Mouse (Mus musculus): Measurements from ENCODE around the gene Pde4d. TPM values are rescaled to one million over a fixed set of nuclear protein-coding genes. Genes with fewer than 3 reads are reported as not detected.

Gene Pde4d
- polyA plus RNA-seq, 1 experiment = 33.8 TPM

DNA sequence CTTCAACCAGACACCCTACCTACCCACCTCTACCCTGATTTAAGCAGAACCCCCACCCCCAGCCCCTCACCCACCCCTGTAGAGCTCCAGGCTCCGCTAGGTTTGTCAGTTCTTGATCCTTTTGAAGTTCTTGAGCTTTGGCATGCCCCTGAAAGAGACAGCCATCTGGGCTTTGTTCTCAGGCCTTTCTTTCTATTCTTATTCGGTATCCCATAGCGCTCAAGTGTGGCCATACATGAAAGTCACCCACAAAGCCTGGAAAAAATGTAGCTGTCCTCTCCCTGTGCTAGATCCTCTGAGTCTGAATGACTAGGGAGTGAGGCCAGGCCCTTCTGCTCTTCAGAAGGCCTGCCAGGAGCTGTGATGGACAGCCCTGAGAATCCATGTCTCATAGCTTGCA is 957.6 kb downstream of the Pde4d start:
- Histone ChIP-seq H3K4me3 (replicated peaks; ENCODE audit: insufficient read depth, low read depth, low read length) (no peak overlapping the region), H3K27me3 (ENCODE audit: control insufficient read depth, insufficient read depth, low read length) (no peaks in the 10 kb centered on the region), H3K4me1 (ENCODE audit: control insufficient read depth, insufficient read depth, low read length) (peaks cover 4% of the 10 kb centered on the region; the same call in 1 of the 2 replicates), H3K27ac (ENCODE audit: insufficient read depth, low read length) (no peak overlapping the region)
- no peak for TF ChIP-seq POLR2A (IDR thresholded peaks at IDR 0.05; ENCODE audit: borderline replicate concordance, insufficient read depth, low read length)
- TF ChIP-seq CTCF (IDR thresholded peaks at IDR 0.05; ENCODE audit: borderline replicate concordance, insufficient read depth, low read depth, low read length) = no peak
- peak in 1 of 2 experiments; percentile 40 for DNase-seq
- 55% methylated on average over 3 of the region's 3 CpGs for WGBS

DNA sequence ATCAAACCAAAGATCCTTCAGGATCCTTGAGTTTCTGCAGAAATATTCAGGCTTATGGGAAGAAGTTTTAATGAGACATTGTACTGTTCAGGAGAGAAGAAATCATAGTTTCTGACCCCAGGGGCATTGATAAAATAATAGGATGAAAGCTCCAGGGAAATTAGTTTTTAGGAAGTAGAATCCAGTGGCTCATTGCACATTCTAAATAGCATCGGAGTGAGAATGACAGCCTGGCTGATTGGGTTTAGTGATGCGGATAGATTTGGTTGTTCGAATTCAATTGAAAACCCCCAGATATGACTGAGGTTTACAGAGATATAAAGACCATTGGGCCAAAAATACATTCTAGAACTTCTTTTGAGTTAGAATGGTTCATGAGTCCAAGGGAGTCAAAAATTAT is 970.7 kb downstream of the Pde4d start:
- no peak for TF ChIP-seq CTCF (IDR thresholded peaks at IDR 0.05; ENCODE audit: borderline replicate concordance, insufficient read depth, low read depth, low read length)
- TF ChIP-seq POLR2A (IDR thresholded peaks at IDR 0.05; ENCODE audit: borderline replicate concordance, insufficient read depth, low read length) = no peak
- Histone ChIP-seq H3K27me3 (ENCODE audit: control insufficient read depth, insufficient read depth, low read length) (no peaks in the 10 kb centered on the region), H3K4me3 (replicated peaks; ENCODE audit: insufficient read depth, low read depth, low read length) (no peak overlapping the region), H3K4me1 (ENCODE audit: control insufficient read depth, insufficient read depth, low read length) (no peaks in the 10 kb centered on the region; the same call in 1 of the 2 replicates), H3K27ac (ENCODE audit: insufficient read depth, low read length) (no peak overlapping the region)
- no peak for DNase-seq
- 44% methylated on average over 3 of the region's 3 CpGs for WGBS

DNA sequence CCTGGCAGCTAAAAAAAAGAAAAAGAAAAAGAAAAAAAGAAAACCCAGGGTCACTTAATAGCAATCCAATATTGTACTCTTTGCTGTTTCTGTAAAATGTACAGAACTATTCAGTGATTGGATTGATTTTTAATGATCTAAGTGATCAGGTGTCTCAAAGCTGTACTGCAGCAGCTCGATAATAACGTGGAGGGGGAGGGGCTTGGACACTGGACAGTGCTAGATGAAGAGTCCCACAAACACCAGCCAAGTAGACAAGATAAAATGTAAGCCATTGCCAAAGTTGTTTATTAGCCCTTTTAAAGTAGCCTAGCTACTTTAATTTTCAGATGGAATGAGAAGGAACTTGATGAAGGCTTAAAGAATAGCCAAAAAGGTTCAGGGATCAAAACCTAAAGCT is 975.2 kb downstream of the Pde4d start:
- no peak for TF ChIP-seq POLR2A (IDR thresholded peaks at IDR 0.05; ENCODE audit: borderline replicate concordance, insufficient read depth, low read length)
- TF ChIP-seq CTCF (IDR thresholded peaks at IDR 0.05; ENCODE audit: borderline replicate concordance, insufficient read depth, low read depth, low read length) = no peak
- Histone ChIP-seq H3K4me1 (ENCODE audit: control insufficient read depth, insufficient read depth, low read length) (peaks cover 5% of the 10 kb centered on the region; the same call in 1 of the 2 replicates), H3K27me3 (ENCODE audit: control insufficient read depth, insufficient read depth, low read length) (no peaks in the 10 kb centered on the region), H3K4me3 (replicated peaks; ENCODE audit: insufficient read depth, low read depth, low read length) (no peak overlapping the region), H3K27ac (ENCODE audit: insufficient read depth, low read length) (no peak overlapping the region)
- 34% methylated on average over 2 of the region's 2 CpGs for WGBS
- DNase-seq = no peak

DNA sequence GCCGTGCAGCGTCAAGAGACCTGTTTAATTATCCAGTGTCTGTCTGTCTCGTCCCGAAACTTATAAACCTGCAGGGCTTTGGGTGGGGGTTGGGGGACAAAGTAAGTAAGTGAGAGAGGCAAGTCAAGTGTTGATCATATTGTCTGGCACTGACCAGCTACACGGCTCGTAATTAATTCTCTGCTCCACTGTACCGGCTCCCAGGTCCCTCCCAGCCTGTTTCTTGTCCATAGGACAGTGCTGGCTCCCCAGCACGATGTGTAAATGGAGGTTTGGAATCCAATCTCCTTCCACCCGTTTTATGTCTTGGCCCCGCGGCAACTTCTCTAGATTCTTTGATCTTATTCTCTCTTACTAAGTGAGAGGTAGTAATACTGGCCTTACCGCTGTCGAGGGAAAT is 975.8 kb downstream of the Pde4d start:
- Histone ChIP-seq H3K27me3 (ENCODE audit: control insufficient read depth, insufficient read depth, low read length) (no peaks in the 10 kb centered on the region), H3K4me3 (replicated peaks; ENCODE audit: insufficient read depth, low read depth, low read length) (no peak overlapping the region), H3K27ac (ENCODE audit: insufficient read depth, low read length) (no peak overlapping the region), H3K4me1 (ENCODE audit: control insufficient read depth, insufficient read depth, low read length) (peaks cover 5% of the 10 kb centered on the region; the same call in 1 of the 2 replicates)
- 82% methylated on average over 13 of the region's 13 CpGs for WGBS
- DNase-seq = no peak
- no peak for TF ChIP-seq POLR2A (IDR thresholded peaks at IDR 0.05; ENCODE audit: borderline replicate concordance, insufficient read depth, low read length)
- no peak for TF ChIP-seq CTCF (IDR thresholded peaks at IDR 0.05; ENCODE audit: borderline replicate concordance, insufficient read depth, low read depth, low read length)

DNA sequence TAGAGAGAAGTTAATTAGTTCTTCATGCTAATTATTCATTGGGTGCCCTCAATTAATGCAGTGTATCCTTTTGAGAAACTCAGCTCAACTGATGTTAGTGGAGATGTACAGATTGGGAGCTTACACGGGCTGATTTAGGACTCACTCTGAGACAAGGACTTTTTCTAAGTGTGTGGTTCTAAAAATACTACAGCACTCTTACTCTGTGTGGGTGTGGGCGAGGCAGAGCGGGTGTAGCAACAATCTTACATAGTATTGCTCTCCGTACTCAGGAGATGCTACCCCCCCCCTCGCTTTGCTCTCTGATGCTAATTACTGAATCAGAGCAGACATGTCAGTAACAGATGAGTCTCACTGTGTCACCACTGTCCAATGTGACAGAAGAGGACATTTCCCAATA is 976.3 kb downstream of the Pde4d start:
- WGBS = 95% methylated on average over 5 of the region's 5 CpGs
- H3K4me3 ChIP-seq (replicated peaks; ENCODE audit: insufficient read depth, low read depth, low read length) = no peak overlapping the region
- H3K27me3 ChIP-seq (ENCODE audit: control insufficient read depth, insufficient read depth, low read length) = no peaks in the 10 kb centered on the region
- no peak for DNase-seq
- no peak for TF ChIP-seq CTCF (IDR thresholded peaks at IDR 0.05; ENCODE audit: borderline replicate concordance, insufficient read depth, low read depth, low read length)
- peaks cover 5% of the 10 kb centered on the region; the same call in 1 of the 2 replicates for H3K4me1 ChIP-seq (ENCODE audit: control insufficient read depth, insufficient read depth, low read length)
- H3K27ac ChIP-seq (ENCODE audit: insufficient read depth, low read length) = no peak overlapping the region

DNA sequence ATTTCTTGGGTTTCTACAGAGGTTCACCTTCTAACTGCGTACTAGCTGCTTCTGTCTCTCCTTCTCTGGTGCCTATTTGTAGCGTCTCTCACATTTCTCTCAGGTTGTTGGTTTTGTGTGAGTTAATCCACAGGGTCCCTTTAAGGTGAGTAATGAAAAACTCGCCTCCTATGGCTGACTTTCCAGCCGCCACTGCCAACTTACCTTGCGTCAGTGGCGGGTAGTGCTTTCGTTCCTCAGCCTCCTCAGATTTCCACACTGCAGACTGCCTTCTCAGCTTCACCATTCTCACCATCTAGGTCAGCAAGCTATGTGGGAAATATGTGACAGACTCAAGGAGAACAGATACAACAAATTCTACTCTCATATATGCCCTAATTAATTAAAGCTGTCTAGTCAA is 977.8 kb downstream of the Pde4d start:
- TF ChIP-seq CTCF (IDR thresholded peaks at IDR 0.05; ENCODE audit: borderline replicate concordance, insufficient read depth, low read depth, low read length) (no peak), POLR2A (IDR thresholded peaks at IDR 0.05; ENCODE audit: borderline replicate concordance, insufficient read depth, low read length) (no peak)
- H3K4me1 ChIP-seq (ENCODE audit: control insufficient read depth, insufficient read depth, low read length) = peaks cover 5% of the 10 kb centered on the region; the same call in 1 of the 2 replicates
- H3K27ac ChIP-seq (ENCODE audit: insufficient read depth, low read length) = no peak overlapping the region
- H3K27me3 ChIP-seq (ENCODE audit: control insufficient read depth, insufficient read depth, low read length) = no peaks in the 10 kb centered on the region
- 86% methylated on average over 7 of the region's 7 CpGs for WGBS
- H3K4me3 ChIP-seq (replicated peaks; ENCODE audit: insufficient read depth, low read depth, low read length) = no peak overlapping the region
- peak in 1 of 2 experiments; percentile 13 for DNase-seq

DNA sequence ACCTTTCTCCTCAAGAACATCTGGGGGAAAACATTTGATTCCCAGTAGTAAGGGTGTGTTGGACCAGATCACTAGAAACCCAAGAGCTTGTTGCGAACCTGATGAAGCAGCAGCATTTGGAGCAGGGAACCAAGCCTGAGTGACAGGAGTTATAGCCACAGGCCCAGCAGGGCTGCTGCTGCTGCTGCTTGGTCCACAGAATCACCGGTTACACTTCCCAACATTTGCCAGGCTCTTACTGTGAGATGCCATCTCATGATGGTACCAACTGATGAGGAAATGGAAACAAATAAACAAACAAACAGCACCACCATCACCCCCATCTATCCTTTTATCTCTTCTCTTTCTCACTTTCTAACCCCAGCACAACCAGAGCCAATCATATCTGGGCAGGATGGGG is 979.8 kb downstream of the Pde4d start:
- H3K4me1 ChIP-seq (ENCODE audit: control insufficient read depth, insufficient read depth, low read length) = peaks cover 5% of the 10 kb centered on the region; the same call in 1 of the 2 replicates
- no peak overlapping the region for H3K4me3 ChIP-seq (replicated peaks; ENCODE audit: insufficient read depth, low read depth, low read length)
- TF ChIP-seq POLR2A (IDR thresholded peaks at IDR 0.05; ENCODE audit: borderline replicate concordance, insufficient read depth, low read length) = no peak
- DNase-seq = peak in 1 of 2 experiments; percentile 48
- no peaks in the 10 kb centered on the region for H3K27me3 ChIP-seq (ENCODE audit: control insufficient read depth, insufficient read depth, low read length)
- no peak overlapping the region for H3K27ac ChIP-seq (ENCODE audit: insufficient read depth, low read length)
- WGBS = 19% methylated on average over 2 of the region's 2 CpGs

DNA sequence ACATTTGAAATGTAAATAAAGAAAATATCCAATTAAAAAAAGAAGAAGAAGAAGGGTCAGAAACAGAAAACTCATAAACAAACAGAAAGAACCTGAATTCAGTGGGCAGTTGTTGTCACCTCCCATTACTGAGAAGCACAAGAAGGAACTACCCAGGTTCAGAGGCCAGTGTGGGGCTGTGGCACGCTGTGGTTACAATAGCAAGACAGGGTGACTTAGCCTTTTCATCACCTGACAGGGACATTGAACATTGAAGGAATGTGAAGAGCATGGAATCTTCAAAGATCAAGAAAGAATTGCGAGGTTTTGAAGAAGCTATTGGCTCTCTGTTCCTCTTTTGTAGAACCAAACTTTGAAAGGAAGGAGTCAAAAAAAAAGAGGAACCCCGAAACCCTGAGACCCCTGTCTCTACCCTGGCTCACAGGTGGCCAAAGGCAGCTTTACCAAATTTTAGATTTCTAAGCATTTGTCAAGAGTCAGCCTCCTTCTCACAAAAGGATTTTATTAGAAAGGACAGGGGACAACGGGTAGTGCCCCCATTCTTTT is 987.6 kb downstream of the Pde4d start:
- peaks cover 3% of the 10 kb centered on the region; the same call in 1 of the 2 replicates for H3K4me1 ChIP-seq (ENCODE audit: control insufficient read depth, insufficient read depth, low read length)
- WGBS = 73% methylated on average over 4 of the region's 4 CpGs
- H3K4me3 ChIP-seq (replicated peaks; ENCODE audit: insufficient read depth, low read depth, low read length) = no peak overlapping the region
- DNase-seq = no peak
- H3K27me3 ChIP-seq (ENCODE audit: control insufficient read depth, insufficient read depth, low read length) = no peaks in the 10 kb centered on the region
- TF ChIP-seq CTCF (IDR thresholded peaks at IDR 0.05; ENCODE audit: borderline replicate concordance, insufficient read depth, low read depth, low read length) (no peak), POLR2A (IDR thresholded peaks at IDR 0.05; ENCODE audit: borderline replicate concordance, insufficient read depth, low read length) (no peak)
- no peak overlapping the region for H3K27ac ChIP-seq (ENCODE audit: insufficient read depth, low read length)
